Mouse (Mus musculus) brain, embryonic 14.5 days (tissue): ENCODE results near the gene Cacna2d2.

ENCODE experiments used
- CTCF ChIP-seq: fragments of 200-500 bp; IDR thresholded peaks from 2 replicates; pipeline ENCODE4 v1.5.1; 2012; ENCODE audit warnings: inconsistent platforms, mild to moderate bottlenecking, moderate library complexity, borderline replicate concordance; ENCODE audit not compliant: insufficient read depth, insufficient read length; ENCODE audit errors: extremely low read depth
- POLR2A ChIP-seq: fragments of 200-500 bp; IDR thresholded peaks from 2 replicates; pipeline ENCODE4 v1.6.1; 2012; ENCODE audit warnings: mild to moderate bottlenecking, inconsistent platforms, borderline replicate concordance; ENCODE audit not compliant: poor library complexity, insufficient read depth, insufficient read length, severe bottlenecking; ENCODE audit errors: extremely low read depth

DNA sequence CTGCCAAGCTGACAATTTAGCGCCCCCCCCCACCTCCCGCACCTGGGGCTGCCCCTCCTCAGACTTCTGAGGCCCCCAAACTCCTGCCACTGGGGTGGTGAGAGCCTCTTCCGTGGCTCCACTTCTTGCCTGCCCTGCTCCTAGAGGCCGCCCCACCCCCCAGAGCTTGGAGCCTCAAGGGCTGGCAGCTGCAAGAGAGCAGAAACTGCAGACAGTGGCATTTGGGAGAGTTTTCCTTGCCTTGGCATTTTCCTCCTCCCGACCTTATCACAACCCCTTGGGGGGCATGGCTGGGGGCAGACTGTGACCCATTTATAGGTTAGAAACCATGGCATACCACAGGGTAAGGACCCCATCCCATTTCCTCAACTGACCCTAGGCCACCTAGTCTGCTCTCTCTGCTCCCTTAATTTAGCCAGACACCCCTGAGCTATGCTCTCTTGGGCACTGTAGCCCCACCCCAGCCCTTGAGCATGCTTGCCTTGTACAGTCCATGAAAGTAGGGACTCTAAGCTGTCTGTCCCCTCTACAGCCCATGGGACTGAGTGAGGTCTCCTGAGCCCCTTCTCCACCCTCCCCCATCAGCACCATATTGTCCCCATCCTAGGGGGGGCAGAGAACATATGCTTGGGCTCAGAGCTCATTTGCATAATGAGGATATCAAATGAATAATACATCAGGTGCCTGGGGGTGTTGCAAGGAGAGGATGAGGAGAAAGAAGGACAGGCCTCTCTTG lies 29.2 kb downstream of the Cacna2d2 start:
- TF ChIP-seq POLR2A, result no peak
- no peak for TF ChIP-seq CTCF
